ENCODE assay signal across 9 mouse cellular contexts in the genomic region with DNA sequence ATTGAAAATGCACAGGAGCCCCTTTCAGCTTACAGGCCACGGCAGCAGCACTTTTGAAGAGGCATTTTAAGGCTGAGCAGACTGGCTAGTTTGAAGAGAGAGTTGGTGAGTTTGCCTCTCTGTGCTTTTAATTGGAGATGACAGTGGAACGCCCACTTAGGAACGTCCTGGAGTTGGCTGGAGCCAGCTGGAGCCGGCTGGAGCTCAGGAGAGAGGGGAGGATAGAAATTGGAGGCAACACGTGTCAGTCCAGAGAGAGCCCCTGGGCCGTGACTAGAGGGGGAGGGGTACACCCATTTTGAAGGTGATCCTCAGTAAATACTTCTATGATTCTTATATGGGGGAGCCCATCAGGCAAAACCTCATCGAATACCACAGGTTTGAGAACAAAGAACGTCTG.
DNase-seq lines count a peak whose midpoint lies in the region; ATAC-seq and TF ChIP-seq lines count a peak whose summit lies in the region.
"Had no signal": no experiment of that assay in that cellular context is flagged by ENCODE, and none has a peak within 500 bp of the region (broad histone marks: within the 10 kb centered on the region; RNA-seq: fewer than 3 reads in every experiment).

No protein-coding gene starts in this region.

- no peak for TF ChIP-seq POLR2A in ES-Bruce4 (IDR thresholded peaks at IDR 0.05; ENCODE audit: insufficient read depth, low read length)

- 0 out of 2 replicates have a peak, but pooled peaks cover 2% of the 10 kb centered on the region for H3K4me1 ChIP-seq in kidney, embryonic 16.5 days (ENCODE audit: insufficient read depth, low read length)
- peaks cover 3% of the 10 kb centered on the region for H3K4me1 ChIP-seq in ES-Bruce4 (ENCODE audit: control insufficient read depth, insufficient read depth, low read length)
- H3K4me1 ChIP-seq in hindbrain, embryonic 14.5 days (replicated peaks; ENCODE audit: control insufficient read depth, insufficient read depth, low read length) = no peaks in the 10 kb centered on the region

- H3K27me3 ChIP-seq in kidney, embryonic 16.5 days (ENCODE audit: insufficient read depth, low read length) = no peaks in the 10 kb centered on the region
- no peaks in the 10 kb centered on the region for H3K27me3 ChIP-seq in ES-Bruce4 (ENCODE audit: control insufficient read depth, insufficient read depth, low read length, poor library complexity, severe bottlenecking)
- no peaks in the 10 kb centered on the region for H3K27me3 ChIP-seq in hindbrain, embryonic 14.5 days (ENCODE audit: control insufficient read depth, insufficient read depth, low read length)

- DNase-seq in kidney, adult 11 months = no peak
- peak; percentile 25 for DNase-seq in NIH3T3 (ENCODE audit: low read depth)
- DNase-seq in left cerebral cortex, postnatal 4 days = peak; percentile 14
- DNase-seq in adrenal gland, postnatal 14 days = no peak
- DNase-seq in hindbrain, embryonic 14.5 days (ENCODE audit: low spot score) = no peak
- no peak for DNase-seq in adrenal gland, adult 18-20 months (ENCODE audit: low spot score in 2 of 2)

- intact Hi-C loops in left cerebral cortex, postnatal 4 days (cut with DNase I) = no loop called here

- peak; percentile 60; the same call in 1 of the 2 replicates for TF ChIP-seq EP300 in ES-Bruce4 (IDR thresholded peaks at IDR 0.05; ENCODE audit: insufficient read depth, low read depth, low read length)

- H3K4me2 ChIP-seq in kidney, embryonic 16.5 days (replicated peaks; ENCODE audit: low read depth, low read length) = no peak overlapping the region
- H3K4me2 ChIP-seq in hindbrain, embryonic 14.5 days (replicated peaks) = no peak overlapping the region

- no peaks in the 10 kb centered on the region for H3K36me3 ChIP-seq in kidney, embryonic 16.5 days (ENCODE audit: insufficient read depth, low read length)
- H3K36me3 ChIP-seq in ES-Bruce4 (ENCODE audit: control insufficient read depth, insufficient read depth, low read length, poor library complexity, severe bottlenecking) = no peaks in the 10 kb centered on the region
- no peaks in the 10 kb centered on the region for H3K36me3 ChIP-seq in hindbrain, embryonic 14.5 days (replicated peaks; ENCODE audit: control insufficient read depth, insufficient read depth)
- H3K36me3 ChIP-seq: G1E had no signal

- no peak for TF ChIP-seq CTCF in ES-Bruce4 (IDR thresholded peaks at IDR 0.05; ENCODE audit: low read depth, low read length)

- no peak overlapping the region for H3K9ac ChIP-seq in kidney, embryonic 16.5 days (replicated peaks; ENCODE audit: low read length)
- H3K9ac ChIP-seq in ES-Bruce4 (ENCODE audit: low read depth, poor library complexity, severe bottlenecking) = no peak overlapping the region
- H3K9ac ChIP-seq in hindbrain, embryonic 14.5 days = no peak overlapping the region

- no peaks in the 10 kb centered on the region for H3K9me3 ChIP-seq in kidney, embryonic 16.5 days (ENCODE audit: low read length)
- H3K9me3 ChIP-seq in ES-Bruce4 (replicated peaks; ENCODE audit: control insufficient read depth, insufficient read depth, low read length, poor library complexity, severe bottlenecking) = no peaks in the 10 kb centered on the region
- H3K9me3 ChIP-seq in hindbrain, embryonic 14.5 days (ENCODE audit: control insufficient read depth, low read length) = no peaks in the 10 kb centered on the region

- H3K27ac ChIP-seq in kidney, embryonic 16.5 days (ENCODE audit: low read length) = no peak overlapping the region
- H3K27ac ChIP-seq in ES-Bruce4 (ENCODE audit: insufficient read depth, low read length) = no peak overlapping the region
- H3K27ac ChIP-seq in hindbrain, embryonic 14.5 days = no peak overlapping the region

- peak; percentile 86; the same call in 1 of the 2 replicates for ATAC-seq in kidney, embryonic 16.5 days (ENCODE audit: low FRiP score, low TSS enrichment)
- no peak for ATAC-seq in hindbrain, embryonic 14.5 days (ENCODE audit: low FRiP score)

- 29% methylated on average over 8 of the region's 8 CpGs for WGBS in kidney, embryonic 16.5 days
- WGBS in hindbrain, embryonic 14.5 days = 45% methylated on average over 8 of the region's 8 CpGs

- no peak overlapping the region for H3K4me3 ChIP-seq in kidney, embryonic 16.5 days (ENCODE audit: low read length)
- H3K4me3 ChIP-seq in ES-Bruce4 (ENCODE audit: low read depth, low read length) = no peak overlapping the region
- H3K4me3 ChIP-seq in hindbrain, embryonic 14.5 days (replicated peaks; ENCODE audit: low read length) = no peak overlapping the region

Comparison
In these comparisons a context has a peak if more than half of its experiments do, and no peak if none do; other contexts are left out.
1. DNase-seq: peak in NIH3T3 (single experiment) and left cerebral cortex, postnatal 4 days (single experiment); none in kidney, adult 11 months (single experiment), adrenal gland, postnatal 14 days (single experiment), hindbrain, embryonic 14.5 days (single experiment) and adrenal gland, adult 18-20 months (0 of 2).